Mouse (Mus musculus) bone marrow macrophage, adult 2 months (primary cell): ENCODE measurements around the gene Nr1h3.

ENCODE experiments used
- CTCF ChIP-seq: IDR thresholded peaks from 2 replicates; pipeline ENCODE4 v1.5.1; 2012; ENCODE audit warnings: low read depth, mild to moderate bottlenecking, low read length, moderate library complexity
- POLR2A ChIP-seq: IDR thresholded peaks from 2 replicates; pipeline ENCODE4 v1.6.1; 2012; ENCODE audit warnings: mild to moderate bottlenecking, low read depth, low read length, borderline replicate concordance

- no peak for TF ChIP-seq CTCF
- no peak for TF ChIP-seq POLR2A
Observed at GRCm38 (mm10) chr2:91180706-91181105, 21.9 kb downstream of the Nr1h3 start.
